Mouse (Mus musculus): ENCODE measurements at regions not wholly inside any gene's neighbourhood (a gene's known extent, or its start where the extent isn't known, plus 50 kb on each side); places are given as distances from the start of the nearest gene placed in this dataset.

GRCm38 (mm10) chr7:115067641-115068040 lies 324.1 kb downstream of the Insc start:
- TF ChIP-seq CTCF (IDR thresholded peaks at IDR 0.05; ENCODE audit: borderline replicate concordance, insufficient read depth, low read depth, low read length) = no peak
- TF ChIP-seq POLR2A (IDR thresholded peaks at IDR 0.05; ENCODE audit: borderline replicate concordance, insufficient read depth, low read length) = no peak

All from cerebellum, adult 2 months (tissue).